Mouse (Mus musculus) brain, embryonic 18.5 days (tissue): ENCODE measurements around the gene Prkar2b.

Experiments
- DNase-seq: peaks from one replicate; pipeline ENCODE4 v3.0.0-alpha.2; 2012; ENCODE audit warnings: low read depth, low spot score

The Prkar2b gene

GRCm38 (mm10) chr12:32060247-32061089 lies 628 bp downstream of the Prkar2b start:
- DNase-seq, result peak; percentile 34

GRCm38 (mm10) chr12:32059707-32060106 lies 1.4 kb downstream of the Prkar2b start:
- peak; percentile 32 for DNase-seq

- no peak for DNase-seq
Observed at GRCm38 (mm10) chr12:32059135-32059534, 2.0 kb downstream of the Prkar2b start.

GRCm38 (mm10) chr12:32057461-32058199 lies 3.5 kb downstream of the Prkar2b start:
- DNase-seq, result no peak

GRCm38 (mm10) chr12:32055797-32056196 lies 5.3 kb downstream of the Prkar2b start:
- DNase-seq, result no peak

GRCm38 (mm10) chr12:32054476-32055166 lies 6.5 kb downstream of the Prkar2b start:
- DNase-seq, result no peak

- no peak for DNase-seq
Observed at GRCm38 (mm10) chr12:32053637-32054366, 7.3 kb downstream of the Prkar2b start.

GRCm38 (mm10) chr12:32052882-32053281 lies 8.2 kb downstream of the Prkar2b start:
- no peak for DNase-seq

- no peak for DNase-seq
Observed at GRCm38 (mm10) chr12:32050165-32050564, 10.9 kb downstream of the Prkar2b start.

- DNase-seq, result no peak
Observed at GRCm38 (mm10) chr12:32045566-32046330, 15.3 kb downstream of the Prkar2b start.

- no peak for DNase-seq
Observed at GRCm38 (mm10) chr12:32044487-32045134, 16.5 kb downstream of the Prkar2b start.

- no peak for DNase-seq
Observed at GRCm38 (mm10) chr12:32033536-32033935, 27.6 kb downstream of the Prkar2b start.

- DNase-seq, result no peak
Observed at GRCm38 (mm10) chr12:32032917-32033316, 28.2 kb downstream of the Prkar2b start.

GRCm38 (mm10) chr12:32018376-32018750 lies 42.7 kb downstream of the Prkar2b start:
- DNase-seq, result no peak

- no peak for DNase-seq
Observed at GRCm38 (mm10) chr12:32017636-32018375, 43.3 kb downstream of the Prkar2b start.

- DNase-seq, result no peak
Observed at GRCm38 (mm10) chr12:32016472-32016871, 44.6 kb downstream of the Prkar2b start.

- no peak for DNase-seq
Observed at GRCm38 (mm10) chr12:32015268-32015769, 45.8 kb downstream of the Prkar2b start.

GRCm38 (mm10) chr12:32014811-32015210 lies 46.3 kb downstream of the Prkar2b start:
- DNase-seq, result no peak

- DNase-seq, result no peak
Observed at GRCm38 (mm10) chr12:32012169-32012568, 48.9 kb downstream of the Prkar2b start.
